Mouse (Mus musculus) midbrain, embryonic 11.5 days (tissue): ENCODE measurements around the gene Snorc. TPM values are rescaled to one million over a fixed set of nuclear protein-coding genes. Genes with fewer than 3 reads are reported as not detected.

Source experiments
- polyA plus RNA-seq: library from polyadenylated mRNA; unstranded; fragments of >200 nt; fragmentation: Nextera tagmentation; extraction: Ambion mirVana; gene quantifications from 2 replicates; pipeline ENCODE4 v1.2.1, GENCODE M21; 2014

Snorc gene
- polyA plus RNA-seq, 1 experiment from 2014 or later = not detected

Other genes with a start within 250 kb of the Snorc start
- 0.58 and 0.83 TPM in 2 replicates for gene Efhd1, start 205.9 kb upstream of the Snorc start, polyA plus RNA-seq
- gene Gigyf2, start 143.3 kb upstream of the Snorc start, polyA plus RNA-seq = 50.7 and 51.9 TPM in 2 replicates
- gene Kcnj13, start 75.5 kb upstream of the Snorc start, polyA plus RNA-seq = 0.14 and 0.38 TPM in 2 replicates
- not detected in 2 replicates for gene Neu2, start 39.6 kb downstream of the Snorc start, polyA plus RNA-seq
- 3.0 and 3.9 TPM in 2 replicates for gene Ngef, start 103.6 kb downstream of the Snorc start, polyA plus RNA-seq
- 2.8 and 4.8 TPM in 2 replicates for gene Inpp5d, start 150.0 kb downstream of the Snorc start, polyA plus RNA-seq